Mouse (Mus musculus): ENCODE measurements around the gene Mtg1.

DNA sequence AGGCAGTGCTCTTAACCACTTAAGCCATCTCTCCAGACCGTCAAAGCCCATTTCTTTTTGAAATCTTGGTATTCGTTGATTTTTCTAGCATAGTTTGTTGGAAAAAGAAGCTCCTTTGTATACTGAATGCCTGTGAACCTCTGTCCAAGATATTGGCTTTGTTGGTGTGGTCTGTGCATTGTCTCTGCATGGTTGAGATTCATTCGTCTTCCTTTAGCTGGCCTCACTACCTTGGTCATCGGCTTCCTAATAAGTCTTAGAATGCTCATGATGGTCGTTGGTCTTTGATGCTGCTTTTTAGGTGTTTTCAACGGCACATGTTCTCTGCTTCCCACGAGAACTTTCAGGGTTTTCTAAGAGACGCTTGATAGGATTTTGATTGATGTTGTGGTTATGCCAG, 58.6 kb downstream of the Mtg1 start:
- no peak for TF ChIP-seq GABPA (IDR thresholded peaks at IDR 0.05; ENCODE audit: low read depth, low read length)
- no peak for TF ChIP-seq ELF1 (IDR thresholded peaks at IDR 0.05; ENCODE audit: low read depth, low read length)
- TF ChIP-seq POLR2A (IDR thresholded peaks at IDR 0.05; ENCODE audit: control insufficient read depth in 1 of 2, insufficient read depth in 1 of 2, low read depth in 1 of 2, low read length in 2 of 2, poor library complexity in 1 of 2): no peak
- TF ChIP-seq UBTF (IDR thresholded peaks at IDR 0.05; ENCODE audit: borderline replicate concordance, insufficient read depth, low read depth, low read length): no peak
- no peak for TF ChIP-seq CTCF (IDR thresholded peaks at IDR 0.05 in 2 of 3, conservative IDR thresholded peaks at IDR 0.05 in 1 of 3; ENCODE audit: control insufficient read depth in 1 of 3, insufficient read depth in 1 of 3, low read depth in 2 of 3, low read length in 3 of 3, poor library complexity in 1 of 3, severe bottlenecking in 1 of 3)
- TF ChIP-seq POLR2AphosphoS2 (IDR thresholded peaks at IDR 0.05; ENCODE audit: low read length): no peak
- TF ChIP-seq TCF12 (IDR thresholded peaks at IDR 0.05; ENCODE audit: low read depth, low read length): no peak
- TF ChIP-seq TAL1 (IDR thresholded peaks at IDR 0.05; ENCODE audit: low read length): no peak
- no peak for TF ChIP-seq ETS1 (IDR thresholded peaks at IDR 0.05; ENCODE audit: low read depth, low read length)
- TF ChIP-seq MYC (IDR thresholded peaks at IDR 0.05; ENCODE audit: low read depth, low read length): no peak
- TF ChIP-seq E2F4 (IDR thresholded peaks at IDR 0.05; ENCODE audit: borderline replicate concordance, low read depth, low read length): no peak
- no peak for TF ChIP-seq ZNF384 (IDR thresholded peaks at IDR 0.05; ENCODE audit: low read depth, low read length)

Data from MEL (cell line).